ENCODE assay signal across 23 mouse cellular contexts in genomic region chr2:148825986-148826385, GRCm38 (mm10). TPM values are rescaled to one million over a fixed set of nuclear protein-coding genes. Genes with fewer than 3 reads are reported as not detected.
"Had no signal": no experiment of that assay in that cellular context is flagged by ENCODE, and none has a peak within 500 bp of the region (broad histone marks: within the 10 kb centered on the region; RNA-seq: fewer than 3 reads in every experiment).

No protein-coding gene starts in this region.

- H3K4me1 ChIP-seq: neural tube, embryonic 13.5 days; neural tube, embryonic 15.5 days; stomach, embryonic 15.5 days had no signal

- H3K9ac ChIP-seq: neural tube, embryonic 13.5 days; neural tube, embryonic 15.5 days; stomach, embryonic 15.5 days had no signal

- H3K4me2 ChIP-seq: neural tube, embryonic 13.5 days; neural tube, embryonic 15.5 days; stomach, embryonic 15.5 days had no signal

- H3K4me3 ChIP-seq: neural tube, embryonic 13.5 days; neural tube, embryonic 15.5 days; stomach, embryonic 15.5 days had no signal

- H3K27ac ChIP-seq: neural tube, embryonic 13.5 days; neural tube, embryonic 15.5 days; stomach, embryonic 15.5 days; stomach, postnatal 0 days had no signal

- H3K27me3 ChIP-seq: neural tube, embryonic 13.5 days; neural tube, embryonic 15.5 days; stomach, embryonic 15.5 days had no signal

- H3K9me3 ChIP-seq: neural tube, embryonic 13.5 days; neural tube, embryonic 15.5 days; stomach, embryonic 15.5 days had no signal

- DNase-seq: retina, postnatal 1 day; right cerebral cortex, adult 18-20 months; right cerebral cortex, postnatal 14 days; right cerebral cortex, postnatal 25 days; right cerebral cortex, postnatal 4 days; spleen, adult 18-20 months; thymus, adult 18-20 months; thymus, adult 2 months; thymus, postnatal 14 days; thymus, postnatal 25 days; thymus, postnatal 36 days; thymus, postnatal 4 days had no signal

- H3K36me3 ChIP-seq: neural tube, embryonic 13.5 days; neural tube, embryonic 15.5 days; stomach, embryonic 15.5 days had no signal

RNA-seq across cellular contexts. Expression of gene Cst13, which starts 6.1 kb away (rescaled TPM):
- polyA plus RNA-seq: neural tube, embryonic 13.5 days; neural tube, embryonic 14.5 days; neural tube, embryonic 15.5 days; small intestine, adult 2 months; spleen, adult 2 months; stomach, embryonic 14.5 days; stomach, embryonic 15.5 days; stomach, embryonic 16.5 days; thymus, adult 2 months; thymus, postnatal 0 days; urinary bladder, adult 2 months had no signal

RNA-seq across cellular contexts. Expression of gene Cst9, which starts 9.0 kb away (rescaled TPM):
- polyA plus RNA-seq: neural tube, embryonic 13.5 days; neural tube, embryonic 14.5 days; neural tube, embryonic 15.5 days; small intestine, adult 2 months; spleen, adult 2 months; stomach, embryonic 14.5 days; stomach, embryonic 15.5 days; stomach, embryonic 16.5 days; stomach, postnatal 0 days; urinary bladder, adult 2 months had no signal

RNA-seq across cellular contexts. Expression of gene Cst8, which starts 27.4 kb away (rescaled TPM):
- polyA plus RNA-seq: neural tube, embryonic 13.5 days; neural tube, embryonic 14.5 days; neural tube, embryonic 15.5 days; small intestine, adult 2 months; spleen, adult 2 months; urinary bladder, adult 2 months had no signal

RNA-seq across cellular contexts. Expression of gene Cst12, which starts 36.8 kb away (rescaled TPM):
- polyA plus RNA-seq: neural tube, embryonic 13.5 days; neural tube, embryonic 14.5 days; neural tube, embryonic 15.5 days; small intestine, adult 2 months; spleen, adult 2 months; stomach, embryonic 14.5 days; stomach, embryonic 15.5 days; stomach, embryonic 16.5 days; thymus, adult 2 months; urinary bladder, adult 2 months had no signal

RNA-seq across cellular contexts. Expression of gene 9230104L09Rik, which starts 38.9 kb away (rescaled TPM):
- polyA plus RNA-seq: neural tube, embryonic 13.5 days; neural tube, embryonic 14.5 days; neural tube, embryonic 15.5 days; small intestine, adult 2 months; spleen, adult 2 months; stomach, embryonic 14.5 days; stomach, embryonic 15.5 days; stomach, embryonic 16.5 days; stomach, postnatal 0 days; urinary bladder, adult 2 months had no signal
